Mouse (Mus musculus): Measurements from ENCODE around the gene Hsdl1. TPM values are rescaled to one million over a fixed set of nuclear protein-coding genes. Genes with fewer than 3 reads are reported as not detected.
A peak's percentile ranks its signal among the peaks of the same experiment; 100 is the strongest.

Hsdl1 gene
- polyA plus RNA-seq, 1 experiment = 20.9 TPM

DNA sequence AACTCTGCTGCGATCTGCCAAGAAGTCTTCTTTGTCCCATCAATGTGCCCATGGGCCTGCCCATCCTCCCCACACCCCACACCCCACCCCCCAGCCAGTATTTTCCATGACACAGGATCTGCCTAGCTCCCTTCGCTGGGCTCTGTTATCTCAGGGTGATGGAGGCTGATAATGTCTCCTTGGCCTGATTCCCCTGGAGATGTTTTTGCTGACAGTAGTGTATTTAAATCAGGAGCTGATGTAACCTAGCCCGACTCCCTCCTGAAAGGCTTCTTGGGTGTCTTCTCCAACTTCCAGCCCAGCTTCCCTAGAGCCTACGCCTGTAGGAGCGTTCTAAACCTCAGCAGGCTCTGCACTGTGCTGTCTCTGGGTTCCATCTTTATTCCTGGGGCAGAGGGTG is 43.9 kb upstream of the Hsdl1 start:
- WGBS = 67% methylated on average over 5 of the region's 5 CpGs
- TF ChIP-seq POLR2A (IDR thresholded peaks at IDR 0.05; ENCODE audit: low read depth, low read length) (no peak), CTCF (IDR thresholded peaks at IDR 0.05; ENCODE audit: extremely low read depth, insufficient read length, insufficient replicate concordance, low read depth, low read length) (no peak)

DNA sequence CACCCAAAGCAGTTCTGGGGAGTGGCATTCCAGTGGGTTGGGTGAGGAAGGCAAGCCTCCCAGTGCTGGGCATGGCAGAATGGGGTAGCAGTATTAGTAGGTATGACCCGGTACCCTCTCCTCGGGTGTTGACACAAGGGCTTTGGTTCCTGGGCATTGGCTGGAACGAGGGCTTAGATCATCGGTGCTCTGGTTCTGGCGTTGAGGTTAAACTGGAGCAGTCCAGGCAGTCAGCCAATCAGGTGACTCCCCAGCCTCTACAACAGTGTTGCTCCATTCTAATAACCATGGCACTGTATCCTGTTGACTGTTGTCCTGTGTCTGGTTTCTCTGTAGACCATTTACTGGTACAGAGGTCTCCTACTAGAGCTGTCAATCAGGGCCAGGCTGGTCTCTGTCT is 42.6 kb upstream of the Hsdl1 start:
- no peaks in the 10 kb centered on the region for H3K36me3 ChIP-seq (ENCODE audit: control insufficient read depth, insufficient read depth, low read length)
- H3K27ac ChIP-seq (ENCODE audit: insufficient read depth, low read depth, low read length) = no peak overlapping the region
- TF ChIP-seq CTCF (IDR thresholded peaks at IDR 0.05; ENCODE audit: extremely low read depth, insufficient read length, insufficient replicate concordance, low read depth, low read length) (no peak), POLR2A (IDR thresholded peaks at IDR 0.05; ENCODE audit: low read depth, low read length) (no peak)
- no peak overlapping the region for H3K4me3 ChIP-seq (ENCODE audit: low read depth, low read length)
- WGBS = 78% methylated on average over 5 of the region's 5 CpGs
- peaks cover 7% of the 10 kb centered on the region for H3K4me1 ChIP-seq (ENCODE audit: control insufficient read depth, insufficient read depth, insufficient read length, low read length)
- H3K27me3 ChIP-seq (ENCODE audit: control insufficient read depth, insufficient read depth, low read length) = no peaks in the 10 kb centered on the region

More for the DNA sequence above, 43.9 kb upstream of the Hsdl1 start:
- no peak overlapping the region for H3K4me3 ChIP-seq (ENCODE audit: low read depth, low read length)
- no peaks in the 10 kb centered on the region for H3K36me3 ChIP-seq (ENCODE audit: control insufficient read depth, insufficient read depth, low read length)
- peaks cover 1% of the 10 kb centered on the region; the same call in 1 of the 2 replicates for H3K4me1 ChIP-seq (ENCODE audit: control insufficient read depth, insufficient read depth, insufficient read length, low read length)
- H3K27me3 ChIP-seq (ENCODE audit: control insufficient read depth, insufficient read depth, low read length) = no peaks in the 10 kb centered on the region
- no peak overlapping the region for H3K27ac ChIP-seq (ENCODE audit: insufficient read depth, low read depth, low read length)

DNA sequence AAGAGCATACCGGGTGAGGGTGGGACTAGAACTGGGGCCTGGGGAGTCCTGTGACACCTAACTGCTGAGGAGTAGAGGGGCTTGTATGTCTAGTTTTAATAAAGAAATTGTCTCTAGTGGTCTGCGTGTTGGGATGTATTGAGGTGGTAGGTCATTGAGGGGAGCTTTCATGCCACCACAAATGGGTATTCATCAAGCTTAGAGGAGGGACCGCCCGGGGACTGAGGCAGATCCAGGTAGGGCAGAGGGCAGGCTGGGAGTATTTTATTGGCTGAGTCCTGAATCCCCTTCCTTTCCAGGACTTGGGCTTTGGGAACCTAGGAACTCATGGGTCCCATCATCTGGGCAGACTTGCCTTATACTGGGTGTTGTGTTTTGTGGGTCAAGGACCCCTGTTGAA is 41.8 kb upstream of the Hsdl1 start:
- H3K27ac ChIP-seq (ENCODE audit: insufficient read depth, low read depth, low read length) = no peak overlapping the region
- H3K4me1 ChIP-seq (ENCODE audit: control insufficient read depth, insufficient read depth, insufficient read length, low read length) = peaks cover 10% of the 10 kb centered on the region
- H3K27me3 ChIP-seq (ENCODE audit: control insufficient read depth, insufficient read depth, low read length) = no peaks in the 10 kb centered on the region
- no peak overlapping the region for H3K4me3 ChIP-seq (ENCODE audit: low read depth, low read length)
- no peaks in the 10 kb centered on the region for H3K36me3 ChIP-seq (ENCODE audit: control insufficient read depth, insufficient read depth, low read length)
- 95% methylated on average over 4 of the region's 4 CpGs for WGBS
- TF ChIP-seq POLR2A (IDR thresholded peaks at IDR 0.05; ENCODE audit: low read depth, low read length) = no peak

DNA sequence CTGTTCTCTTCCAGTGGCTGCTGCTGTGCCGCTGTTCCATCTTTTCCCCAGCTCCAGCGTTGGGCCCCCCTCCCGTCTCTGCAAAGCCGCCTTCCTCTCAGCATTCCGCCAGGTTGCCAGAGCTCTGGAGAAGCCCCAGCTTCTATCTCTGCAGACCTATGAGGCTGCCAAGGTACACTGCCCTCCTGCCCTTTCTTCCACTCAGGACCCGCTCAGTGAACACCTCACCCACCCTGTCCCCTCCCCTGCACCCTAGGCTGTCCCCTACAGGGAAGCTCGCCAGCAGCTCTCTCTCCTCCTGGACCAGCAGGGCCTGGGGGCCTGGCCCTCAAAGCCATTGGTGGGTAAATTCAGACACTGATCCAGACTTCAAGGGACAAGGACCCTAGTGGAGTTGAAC is 41.4 kb upstream of the Hsdl1 start:
- peaks cover 10% of the 10 kb centered on the region for H3K4me1 ChIP-seq (ENCODE audit: control insufficient read depth, insufficient read depth, insufficient read length, low read length)
- H3K4me3 ChIP-seq (ENCODE audit: low read depth, low read length) = no peak overlapping the region
- H3K27me3 ChIP-seq (ENCODE audit: control insufficient read depth, insufficient read depth, low read length) = no peaks in the 10 kb centered on the region
- TF ChIP-seq CTCF (IDR thresholded peaks at IDR 0.05; ENCODE audit: extremely low read depth, insufficient read length, insufficient replicate concordance, low read depth, low read length) = no peak
- no peak for TF ChIP-seq POLR2A (IDR thresholded peaks at IDR 0.05; ENCODE audit: low read depth, low read length)
- H3K27ac ChIP-seq (ENCODE audit: insufficient read depth, low read depth, low read length) = no peak overlapping the region
- no peaks in the 10 kb centered on the region for H3K36me3 ChIP-seq (ENCODE audit: control insufficient read depth, insufficient read depth, low read length)
- 78% methylated on average over 7 of the region's 7 CpGs for WGBS

DNA sequence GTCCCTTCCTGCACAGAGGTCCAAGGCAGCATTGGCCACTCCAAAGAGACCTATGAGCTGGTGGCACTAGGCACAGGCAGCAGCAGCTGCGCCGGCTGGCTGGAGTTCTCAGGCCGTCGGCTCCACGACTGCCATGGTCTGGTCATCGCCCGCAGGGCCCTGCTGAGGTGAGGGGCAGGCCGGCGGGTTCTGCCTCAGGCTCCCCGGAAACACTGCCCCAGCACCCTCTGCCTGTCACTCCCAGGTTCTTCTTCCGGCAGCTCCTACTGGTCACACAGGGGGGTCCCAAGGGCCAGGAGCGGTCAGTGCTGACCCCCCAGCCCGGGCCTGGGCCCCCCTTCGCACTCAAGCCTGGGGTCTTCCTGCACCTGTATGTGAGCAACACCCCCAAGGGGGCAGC is 40.1 kb upstream of the Hsdl1 start:
- TF ChIP-seq CTCF (IDR thresholded peaks at IDR 0.05; ENCODE audit: extremely low read depth, insufficient read length, insufficient replicate concordance, low read depth, low read length) = no peak
- no peak for TF ChIP-seq POLR2A (IDR thresholded peaks at IDR 0.05; ENCODE audit: low read depth, low read length)
- Histone ChIP-seq H3K4me1 (ENCODE audit: control insufficient read depth, insufficient read depth, insufficient read length, low read length) (peaks cover 10% of the 10 kb centered on the region), H3K27ac (ENCODE audit: insufficient read depth, low read depth, low read length) (no peak overlapping the region), H3K4me3 (ENCODE audit: low read depth, low read length) (no peak overlapping the region), H3K27me3 (ENCODE audit: control insufficient read depth, insufficient read depth, low read length) (no peaks in the 10 kb centered on the region), H3K36me3 (ENCODE audit: control insufficient read depth, insufficient read depth, low read length) (no peaks in the 10 kb centered on the region)
- 92% methylated on average over 14 of the region's 14 CpGs for WGBS

DNA sequence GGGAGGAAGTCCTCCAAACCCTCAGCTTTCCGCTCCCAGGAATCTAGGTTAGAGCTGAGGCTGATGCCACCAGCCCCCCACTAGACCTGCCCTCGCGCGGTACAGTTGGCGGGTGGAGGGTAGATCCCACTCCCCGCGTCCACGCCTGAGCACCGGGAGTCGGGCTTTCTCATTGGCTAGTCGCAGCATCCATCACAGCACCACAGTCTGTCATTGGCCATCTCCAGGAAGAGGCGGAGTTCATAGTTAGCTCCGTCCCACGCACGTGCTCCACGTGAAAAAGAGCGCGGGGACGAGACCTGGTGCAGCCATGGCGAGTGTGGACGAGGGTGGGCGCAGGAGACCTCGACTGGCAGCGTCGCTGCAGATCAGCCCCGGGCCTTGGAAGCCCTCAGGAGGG is 37.5 kb upstream of the Hsdl1 start, which contains the start of gene Adad2:
Gene Adad2, plus strand, starts transcription at position 277 of the 400 bp plus-strand sequence.
- H3K4me1 ChIP-seq (ENCODE audit: control insufficient read depth, insufficient read depth, insufficient read length, low read length) = peaks cover 10% of the 10 kb centered on the region
- TF ChIP-seq POLR2A (IDR thresholded peaks at IDR 0.05; ENCODE audit: low read depth, low read length) (no peak), CTCF (IDR thresholded peaks at IDR 0.05; ENCODE audit: extremely low read depth, insufficient read length, insufficient replicate concordance, low read depth, low read length) (no peak)
- H3K27ac ChIP-seq (ENCODE audit: insufficient read depth, low read depth, low read length) = peak within 1 kb of the TSS; percentile 28; the same call in 1 of the 2 replicates
- no peaks in the 10 kb centered on the region for H3K27me3 ChIP-seq (ENCODE audit: control insufficient read depth, insufficient read depth, low read length)
- no peak within 1 kb of the TSS for H3K4me3 ChIP-seq (ENCODE audit: low read depth, low read length)
- WGBS = 89% methylated on average over 26 of the region's 26 CpGs
- H3K36me3 ChIP-seq (ENCODE audit: control insufficient read depth, insufficient read depth, low read length) = no peaks in the 10 kb centered on the region

DNA sequence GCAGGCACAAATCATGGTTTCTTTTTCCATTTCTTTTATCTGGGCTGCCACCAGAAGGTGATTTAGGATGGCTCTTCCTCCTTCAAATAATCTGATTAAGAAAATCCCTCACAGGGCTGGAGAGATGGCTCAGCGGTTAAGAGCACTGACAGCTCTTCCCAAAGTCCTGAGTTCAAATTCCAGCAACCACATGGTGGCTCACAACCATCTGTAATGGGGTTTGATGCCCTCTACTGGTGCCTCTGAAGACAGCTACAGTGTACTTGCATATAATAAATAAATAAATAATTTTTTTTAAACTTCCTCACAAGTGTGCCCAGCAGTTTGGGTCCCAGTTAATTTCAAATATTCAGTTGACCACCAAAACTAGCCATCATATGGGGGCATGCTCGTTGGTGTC is 31.2 kb upstream of the Hsdl1 start:
- H3K36me3 ChIP-seq (ENCODE audit: control insufficient read depth, insufficient read depth, low read length) = peaks cover 14% of the 10 kb centered on the region
- no peak overlapping the region for H3K27ac ChIP-seq (ENCODE audit: insufficient read depth, low read depth, low read length)
- no peaks in the 10 kb centered on the region for H3K27me3 ChIP-seq (ENCODE audit: control insufficient read depth, insufficient read depth, low read length)
- no peak overlapping the region for H3K4me3 ChIP-seq (ENCODE audit: low read depth, low read length)
- 67% methylated on average over 2 of the region's 2 CpGs for WGBS
- peaks cover 9% of the 10 kb centered on the region for H3K4me1 ChIP-seq (ENCODE audit: control insufficient read depth, insufficient read depth, insufficient read length, low read length)
- peak; percentile 27; the same call in 1 of the 2 replicates for TF ChIP-seq CTCF (IDR thresholded peaks at IDR 0.05; ENCODE audit: extremely low read depth, insufficient read length, insufficient replicate concordance, low read depth, low read length)
- TF ChIP-seq POLR2A (IDR thresholded peaks at IDR 0.05; ENCODE audit: low read depth, low read length) = no peak

DNA sequence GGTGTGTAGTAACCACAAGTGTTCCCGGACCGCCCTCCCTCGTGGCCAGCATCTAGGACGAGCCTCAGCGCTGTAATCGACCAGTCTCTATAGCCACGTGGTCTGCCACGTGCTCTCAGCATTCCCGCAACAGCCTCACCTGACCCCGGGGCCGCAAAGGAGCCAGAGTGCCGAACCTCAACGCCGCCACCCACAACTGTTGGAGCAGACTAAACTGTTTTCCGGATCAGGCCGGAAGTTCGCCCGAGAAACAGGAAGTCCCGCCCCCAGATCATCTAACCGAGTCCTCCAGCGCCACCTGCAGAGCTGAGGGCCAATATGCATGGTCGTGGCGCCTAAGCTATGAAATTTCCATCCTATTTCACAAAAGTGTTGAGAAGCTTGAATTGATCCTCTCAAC is 30.0 kb upstream of the Hsdl1 start, which contains the start of gene Taf1c:
Gene Taf1c, minus strand, starts transcription at position 227 of the 400 bp plus-strand sequence.
- peaks cover 9% of the 10 kb centered on the region for H3K4me1 ChIP-seq (ENCODE audit: control insufficient read depth, insufficient read depth, insufficient read length, low read length)
- H3K4me3 ChIP-seq (ENCODE audit: low read depth, low read length) = peak within 1 kb of the TSS; percentile 77
- no peaks in the 10 kb centered on the region for H3K27me3 ChIP-seq (ENCODE audit: control insufficient read depth, insufficient read depth, low read length)
- peaks cover 25% of the 10 kb centered on the region for H3K36me3 ChIP-seq (ENCODE audit: control insufficient read depth, insufficient read depth, low read length)
- no peak; the same call in 1 of the 2 replicates for TF ChIP-seq POLR2A (IDR thresholded peaks at IDR 0.05; ENCODE audit: low read depth, low read length)
- peak; percentile 87 for TF ChIP-seq CTCF (IDR thresholded peaks at IDR 0.05; ENCODE audit: extremely low read depth, insufficient read length, insufficient replicate concordance, low read depth, low read length)
- under 1% methylated on average over 23 of the region's 23 CpGs for WGBS
- H3K27ac ChIP-seq (ENCODE audit: insufficient read depth, low read depth, low read length) = peak within 1 kb of the TSS; percentile 37

All from small intestine, adult 2 months (tissue).